Mouse (Mus musculus) bone marrow, adult 2 months (tissue): ENCODE data around the gene Gabarapl2. TPM values are rescaled to one million over a fixed set of nuclear protein-coding genes. Genes with fewer than 3 reads are reported as not detected.

ENCODE experiments used
- H3K27ac ChIP-seq: fragments of 200-500 bp; 2 replicates; pipeline ENCODE4 v1.5.1; 2012; ENCODE audit warnings: low read depth, mild to moderate bottlenecking, control low read depth, inconsistent platforms, low read length; ENCODE audit not compliant: control insufficient read depth, poor library complexity, insufficient read depth
- H3K4me1 ChIP-seq: fragments of 200-500 bp; 2 replicates; pipeline ENCODE4 v1.6.1; 2011; ENCODE audit warnings: low read length; ENCODE audit not compliant: control insufficient read depth, insufficient read depth
- H3K4me3 ChIP-seq: fragments of 200-500 bp; replicated peaks from 2 replicates; pipeline ENCODE3; 2011; ENCODE audit warnings: mild to moderate bottlenecking, low read depth, low read length, control low read depth; ENCODE audit not compliant: control insufficient read depth
- CTCF ChIP-seq: fragments of 200-500 bp; IDR thresholded peaks from 2 replicates; pipeline ENCODE4 v1.5.1; 2011; ENCODE audit warnings: low read length, control low read depth; ENCODE audit not compliant: control insufficient read depth, insufficient read depth
- POLR2A ChIP-seq: fragments of 200-500 bp; IDR thresholded peaks from 2 replicates; pipeline ENCODE4 v1.6.1; 2011; ENCODE audit warnings: low read depth, mild to moderate bottlenecking, control low read depth, low read length, borderline replicate concordance; ENCODE audit not compliant: control insufficient read depth
- WGBS: fragments of 180-500 bp; shearing (Covaris S2); methylation state at CpG from one replicate; pipeline ENCODE4 v1.1.7; 2018; 5-methylcytosine and 5-hydroxymethylcytosine counted together
- polyA plus RNA-seq: library from polyadenylated mRNA; stranded (reverse); fragments of >200 nt; gene quantifications from 2 replicates; pipeline ENCODE4 v1.2.4, GENCODE M21; 2011; ENCODE audit warnings: low replicate concordance; ENCODE audit not compliant: missing spikeins, insufficient read depth, insufficient read length

Gabarapl2 gene
- polyA plus RNA-seq, 1 experiment, result 84.5 TPM

- Histone ChIP-seq H3K27ac (no peak overlapping the region), H3K4me1 (no peaks in the 10 kb centered on the region), H3K4me3 (no peak overlapping the region)
- TF ChIP-seq CTCF, result no peak
- no peak for TF ChIP-seq POLR2A
- 72% methylated on average over 7 of the region's 7 CpGs for WGBS
Measured at GRCm38 (mm10) chr8:111964849-111965561, 24.5 kb downstream of the Gabarapl2 start.

- 36% methylated on average over 5 of the region's 5 CpGs for WGBS
- no peak overlapping the region for H3K27ac ChIP-seq
- no peak overlapping the region for H3K4me3 ChIP-seq
- no peaks in the 10 kb centered on the region for H3K4me1 ChIP-seq
- TF ChIP-seq POLR2A (no peak), CTCF (no peak)
Measured at GRCm38 (mm10) chr8:111967246-111967870, 26.9 kb downstream of the Gabarapl2 start.

GRCm38 (mm10) chr8:111968541-111968940 lies 28.0 kb downstream of the Gabarapl2 start:
- WGBS, result 92% methylated on average over 10 of the region's 10 CpGs
- Histone ChIP-seq H3K4me3 (no peak overlapping the region), H3K4me1 (no peaks in the 10 kb centered on the region), H3K27ac (no peak overlapping the region)
- TF ChIP-seq POLR2A, result no peak
- no peak for TF ChIP-seq CTCF

GRCm38 (mm10) chr8:111968991-111969390 lies 28.5 kb downstream of the Gabarapl2 start:
- WGBS, result 91% methylated on average over 5 of the region's 5 CpGs
- TF ChIP-seq POLR2A, result no peak
- no peak for TF ChIP-seq CTCF
- no peak overlapping the region for H3K4me3 ChIP-seq
- no peaks in the 10 kb centered on the region for H3K4me1 ChIP-seq
- no peak overlapping the region for H3K27ac ChIP-seq

DNA sequence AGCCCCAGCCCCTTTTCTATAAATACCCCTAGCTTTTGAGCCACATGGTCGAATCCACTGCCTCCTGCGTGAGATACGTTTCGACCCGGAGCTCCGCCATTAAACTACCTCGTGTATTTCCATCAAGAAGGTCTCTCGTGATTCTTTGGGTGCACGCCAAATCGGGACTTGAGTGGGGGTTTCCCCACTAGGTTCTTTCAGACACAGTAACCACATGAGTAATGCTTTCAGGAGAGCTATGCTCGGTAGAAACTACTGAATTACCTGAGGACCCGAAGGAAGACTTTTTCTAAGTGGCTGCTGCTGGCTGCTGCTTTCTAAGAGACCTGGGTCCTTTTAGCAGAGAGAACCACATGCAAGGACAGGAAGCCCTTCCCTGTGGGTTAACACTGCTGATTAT lies 33.6 kb downstream of the Gabarapl2 start:
- WGBS, result 89% methylated on average over 12 of the region's 12 CpGs
- no peak overlapping the region for H3K4me3 ChIP-seq
- TF ChIP-seq POLR2A (no peak), CTCF (no peak)
- no peaks in the 10 kb centered on the region for H3K4me1 ChIP-seq
- no peak overlapping the region for H3K27ac ChIP-seq

GRCm38 (mm10) chr8:111975706-111976105 lies 35.2 kb downstream of the Gabarapl2 start:
- no peak overlapping the region for H3K27ac ChIP-seq
- H3K4me1 ChIP-seq, result no peaks in the 10 kb centered on the region
- H3K4me3 ChIP-seq, result no peak overlapping the region
- WGBS, result 86% methylated on average over 2 of the region's 2 CpGs
- TF ChIP-seq CTCF (no peak), POLR2A (no peak)

- Histone ChIP-seq H3K4me1 (no peaks in the 10 kb centered on the region), H3K4me3 (no peak overlapping the region), H3K27ac (no peak overlapping the region)
- TF ChIP-seq CTCF (no peak), POLR2A (no peak)
- 54% methylated on average over 2 of the region's 2 CpGs for WGBS
Measured at GRCm38 (mm10) chr8:111976326-111976725, 35.8 kb downstream of the Gabarapl2 start.

DNA sequence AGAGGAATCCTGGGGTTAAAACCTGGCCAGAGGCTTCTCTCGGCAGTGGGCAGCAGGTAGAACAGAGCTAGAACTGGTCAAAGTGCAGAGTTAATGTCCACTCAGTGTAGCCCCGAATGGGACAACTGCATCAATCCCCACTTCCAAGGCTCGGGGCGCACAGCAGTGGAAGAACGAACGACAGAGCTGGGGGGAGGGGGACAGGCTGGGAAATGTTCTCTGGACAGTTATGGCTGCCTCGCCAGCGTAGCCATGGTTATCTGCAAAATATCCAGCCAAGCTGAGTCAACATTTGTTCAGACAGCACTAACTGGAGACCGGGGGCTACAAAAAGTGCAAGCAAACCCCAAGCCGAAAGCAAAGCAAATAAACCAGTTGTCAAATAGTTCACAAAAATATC lies 37.6 kb downstream of the Gabarapl2 start:
- no peak overlapping the region for H3K27ac ChIP-seq
- 88% methylated on average over 10 of the region's 10 CpGs for WGBS
- H3K4me1 ChIP-seq, result no peaks in the 10 kb centered on the region
- no peak overlapping the region for H3K4me3 ChIP-seq
- TF ChIP-seq POLR2A (no peak), CTCF (no peak)
